Mouse (Mus musculus) monocyte, adult 5-6 weeks (primary cell): ENCODE measurements at regions not wholly inside any gene's neighbourhood (a gene's known extent, or its start where the extent isn't known, plus 50 kb on each side); places are given as distances from the start of the nearest gene placed in this dataset.

Experiments
- ATAC-seq: fragments of 153-309, 156-312 bp; replicated peaks from 2 replicates; pipeline ENCODE4 v1.8.0; 2017; ENCODE audit warnings: mild to moderate bottlenecking; ENCODE audit not compliant: low TSS enrichment, insufficient number of reproducible peaks, severe bottlenecking, poor library complexity, low FRiP score

DNA sequence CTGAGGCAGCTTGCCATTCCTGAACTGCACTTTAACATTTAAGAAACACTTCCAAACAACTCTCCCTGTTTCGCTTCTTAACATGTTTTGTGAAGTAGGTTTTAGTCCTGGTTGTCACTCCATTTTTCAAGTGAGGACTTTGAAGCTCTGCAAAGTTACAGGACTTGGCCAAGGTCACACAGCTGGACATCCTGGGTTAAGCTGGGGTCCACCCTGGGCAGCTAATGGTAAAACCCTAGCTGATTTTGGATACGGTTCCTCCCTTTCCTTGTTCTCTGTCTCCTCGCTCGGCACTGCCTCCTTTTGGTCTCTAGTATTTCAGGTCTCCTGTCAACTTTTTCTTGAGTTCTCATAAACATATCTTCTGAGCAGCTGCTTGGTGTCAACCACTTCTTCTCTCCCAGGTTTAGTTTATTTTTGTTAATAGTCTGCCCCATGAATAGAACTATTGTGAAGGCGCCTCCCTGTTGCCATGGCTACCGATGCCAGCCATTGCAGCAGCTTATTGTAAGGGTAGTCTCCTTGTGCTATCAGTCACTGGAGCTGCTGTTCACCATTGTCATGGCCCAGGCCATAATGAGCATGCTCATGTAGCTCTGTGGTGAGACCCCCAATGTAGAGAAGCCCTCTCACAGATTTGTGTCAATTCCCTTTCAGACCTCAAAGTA, 292.5 kb downstream of the Tmem38b start:
- no peak for ATAC-seq

DNA sequence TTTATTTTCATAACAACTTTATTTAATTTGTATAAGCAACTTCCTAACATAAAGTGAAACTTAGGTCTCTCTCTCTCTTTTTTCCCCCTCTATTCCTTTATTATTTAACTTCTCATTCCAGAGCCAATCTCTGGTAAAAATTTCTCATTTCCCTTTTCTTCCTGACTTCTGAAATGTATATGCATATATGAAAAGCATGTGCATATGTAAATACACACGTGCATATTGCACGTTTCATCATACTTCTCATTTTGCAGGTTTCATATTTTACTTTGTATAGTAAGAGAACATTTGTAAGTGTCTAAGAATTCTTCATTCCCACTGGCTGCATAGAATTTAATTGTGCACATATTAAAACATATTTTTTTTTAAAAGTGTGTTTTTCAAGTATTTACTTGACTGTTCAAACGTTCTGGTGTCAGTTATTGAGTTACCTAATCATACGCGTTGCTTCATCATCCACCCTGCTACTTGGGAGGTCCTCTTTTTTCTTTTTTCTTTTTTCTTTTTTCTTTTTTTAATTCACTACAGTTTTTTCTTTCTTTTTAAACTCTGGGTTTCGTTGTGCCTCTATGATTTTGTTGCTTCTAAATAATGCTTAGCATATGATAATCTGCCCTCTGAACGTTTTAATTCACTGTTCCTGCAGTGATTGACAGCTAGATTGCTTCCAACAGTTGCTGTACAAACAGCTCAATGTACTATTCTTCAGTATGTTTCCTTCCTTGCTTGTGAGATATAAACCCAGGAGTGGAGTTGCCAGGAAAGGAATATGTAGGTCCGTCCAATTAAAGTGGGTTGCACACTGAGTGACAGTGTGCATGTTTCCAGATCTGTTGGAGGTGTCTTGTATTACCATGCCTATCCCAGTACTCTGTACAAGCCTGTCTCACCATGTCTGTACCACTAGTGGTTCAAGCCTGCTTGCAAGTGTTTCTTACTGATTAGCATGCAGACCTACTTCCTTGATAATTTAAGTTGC, 303.2 kb downstream of the Tmem38b start:
- no peak for ATAC-seq

DNA sequence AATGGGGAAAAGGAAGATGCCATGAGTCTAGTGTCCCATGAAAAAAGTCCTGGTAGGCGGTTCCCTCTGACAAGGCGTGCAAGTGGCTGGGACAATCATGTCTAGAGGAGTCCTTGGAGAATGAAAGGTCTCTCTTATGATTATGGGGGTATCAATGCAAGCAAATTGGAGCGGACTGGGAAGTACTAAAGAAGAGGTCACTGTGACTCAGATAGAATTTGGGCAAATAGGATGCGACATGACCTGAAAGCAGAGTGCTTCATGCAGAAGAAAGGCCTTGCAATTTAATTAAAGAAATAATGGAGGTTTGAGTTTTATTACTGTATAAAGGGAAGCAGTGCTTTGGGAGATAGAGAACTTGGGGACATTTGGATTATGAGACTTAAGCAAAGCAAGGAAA, 330.3 kb downstream of the Tmem38b start:
- no peak for ATAC-seq

DNA sequence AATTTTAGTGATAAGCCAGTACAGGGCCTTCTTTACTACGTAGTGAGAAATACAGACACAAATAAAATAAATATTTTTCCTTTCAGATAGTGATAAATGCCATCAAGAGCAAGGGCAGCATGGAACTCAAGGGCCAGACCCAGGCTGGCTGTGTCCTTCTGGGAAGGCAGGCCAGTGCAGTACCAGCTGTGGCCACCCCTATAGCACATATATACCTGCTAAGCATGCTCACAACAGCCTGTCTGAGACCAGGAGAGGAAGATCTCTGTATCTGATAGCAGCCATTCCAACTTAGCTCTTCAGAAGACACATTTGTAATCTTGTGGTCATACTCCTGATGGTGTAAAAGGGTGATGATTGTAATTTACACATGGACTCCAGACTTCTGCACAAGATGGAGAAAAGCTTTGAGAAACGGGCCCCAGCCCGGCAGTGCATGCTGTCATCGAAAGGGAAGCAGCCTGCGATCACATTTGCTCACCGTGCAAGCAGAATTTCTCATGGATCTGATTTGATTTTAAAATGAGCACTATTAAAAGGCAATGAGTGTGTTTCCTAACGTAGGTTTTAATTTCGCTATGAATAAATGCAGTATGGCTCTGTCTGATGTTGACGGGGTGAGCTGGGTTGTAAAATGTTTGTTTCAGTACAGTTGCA, 335.6 kb downstream of the Tmem38b start:
- ATAC-seq: no peak

DNA sequence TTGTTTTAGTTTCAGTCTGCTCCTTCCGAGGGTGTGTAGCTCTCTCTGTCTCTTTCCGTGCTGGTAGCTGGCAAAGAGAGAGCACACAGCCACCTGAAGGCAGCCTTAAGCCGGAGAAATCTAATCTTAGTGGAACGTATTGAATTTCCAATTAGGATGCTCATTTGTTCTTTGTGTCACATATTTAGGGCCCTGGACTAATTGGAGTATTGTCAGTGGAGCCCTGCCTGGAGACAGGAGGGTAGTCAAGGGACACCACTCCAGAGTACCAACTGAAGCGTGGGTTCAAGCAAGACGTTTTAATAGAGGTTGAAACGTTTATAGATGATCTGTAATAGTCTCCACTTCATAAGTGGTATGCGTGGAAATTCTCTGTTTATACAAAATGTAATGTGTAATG, 336.5 kb downstream of the Tmem38b start:
- ATAC-seq: no peak

DNA sequence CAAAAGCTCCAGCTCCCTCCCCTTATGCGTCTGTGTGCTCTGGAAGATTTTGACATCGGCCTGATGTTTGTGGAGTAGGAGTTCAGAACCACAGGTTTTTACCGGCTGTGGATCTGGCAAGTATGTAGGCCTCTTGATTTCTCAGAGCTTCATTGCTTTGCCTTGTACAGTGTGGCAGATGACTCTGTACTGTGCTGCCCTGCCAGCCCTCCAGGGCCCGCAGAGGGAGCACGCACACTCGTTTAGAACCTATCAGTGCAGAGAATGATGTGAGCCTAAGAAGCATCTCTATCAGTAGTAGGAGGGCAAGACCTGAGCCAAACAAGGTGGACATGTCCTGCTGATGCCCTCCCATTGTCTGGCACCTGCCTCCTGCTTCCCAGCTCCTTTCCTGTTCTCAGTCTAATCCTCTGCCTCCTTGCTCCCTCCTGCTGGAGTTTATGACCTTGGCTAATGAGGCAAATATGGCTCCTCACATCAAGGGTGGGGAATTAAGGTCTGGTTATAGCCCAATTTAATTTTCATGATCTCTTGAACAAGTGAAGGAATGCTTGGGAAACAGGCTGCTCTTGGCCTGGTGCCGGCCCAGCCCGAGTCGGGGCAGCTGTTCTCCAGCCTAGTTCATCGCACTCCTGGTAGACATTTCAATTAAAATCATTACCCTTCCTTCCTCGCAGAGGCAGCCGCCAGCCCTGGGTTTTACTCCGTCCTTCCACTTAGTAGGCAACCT, 344.5 kb downstream of the Tmem38b start:
- no peak for ATAC-seq

DNA sequence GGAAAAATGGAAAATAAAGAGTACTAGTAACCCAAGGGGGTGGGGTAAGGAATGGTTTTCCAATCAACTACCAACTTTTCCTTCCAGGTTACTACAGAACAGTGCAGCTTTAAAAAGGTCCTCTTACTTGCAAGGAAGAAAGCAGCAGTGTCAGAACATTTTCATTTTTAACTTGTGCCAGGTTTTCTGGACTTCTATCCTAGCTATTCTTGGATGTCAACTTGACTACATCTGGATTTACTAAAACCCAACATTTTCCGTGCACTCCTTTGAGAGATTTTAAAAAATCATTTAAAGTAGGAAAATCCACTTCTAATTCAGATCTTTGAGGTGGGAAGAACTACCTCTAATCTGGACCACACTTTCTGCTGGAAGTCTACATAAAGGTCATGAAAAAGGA, 358.4 kb downstream of the Tmem38b start:
- ATAC-seq: no peak

DNA sequence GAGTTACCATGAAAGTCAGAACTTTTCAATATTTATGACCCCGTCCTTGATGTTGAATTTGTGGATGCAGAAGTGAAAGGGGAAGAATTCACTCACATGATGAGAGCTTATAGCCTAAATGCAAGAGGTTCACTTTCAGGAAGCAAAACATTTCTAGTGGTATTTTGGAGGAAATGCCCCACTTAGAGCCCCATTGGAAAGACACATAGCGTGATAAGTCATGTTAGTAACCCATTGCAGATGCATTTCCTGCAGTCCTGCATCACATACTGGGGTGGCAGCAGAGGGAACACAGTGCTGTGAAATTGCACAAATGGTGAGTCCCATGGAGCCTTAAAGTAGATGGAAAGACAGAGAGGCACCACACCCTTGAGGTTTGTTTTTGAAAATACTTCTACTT, 369.9 kb downstream of the Tmem38b start:
- no peak for ATAC-seq

DNA sequence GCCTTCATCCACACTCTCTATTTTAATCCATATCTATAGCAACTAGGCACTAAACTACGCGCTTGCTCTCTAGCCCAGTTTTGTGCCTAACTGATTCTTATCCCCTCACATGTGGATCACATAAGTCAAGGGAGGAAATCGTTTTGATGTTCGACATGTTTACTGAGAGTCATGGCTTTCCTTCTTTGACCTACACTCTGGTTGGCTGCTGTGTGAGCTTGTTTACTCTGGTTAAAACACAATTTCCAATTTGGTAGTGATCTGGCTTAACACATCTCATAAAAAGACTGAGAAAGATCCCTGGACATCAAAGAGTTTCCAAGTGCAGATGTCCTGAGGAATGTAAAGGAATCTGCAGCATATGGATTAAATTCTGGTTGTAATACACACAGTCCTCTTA, 376.6 kb downstream of the Tmem38b start:
- no peak for ATAC-seq

DNA sequence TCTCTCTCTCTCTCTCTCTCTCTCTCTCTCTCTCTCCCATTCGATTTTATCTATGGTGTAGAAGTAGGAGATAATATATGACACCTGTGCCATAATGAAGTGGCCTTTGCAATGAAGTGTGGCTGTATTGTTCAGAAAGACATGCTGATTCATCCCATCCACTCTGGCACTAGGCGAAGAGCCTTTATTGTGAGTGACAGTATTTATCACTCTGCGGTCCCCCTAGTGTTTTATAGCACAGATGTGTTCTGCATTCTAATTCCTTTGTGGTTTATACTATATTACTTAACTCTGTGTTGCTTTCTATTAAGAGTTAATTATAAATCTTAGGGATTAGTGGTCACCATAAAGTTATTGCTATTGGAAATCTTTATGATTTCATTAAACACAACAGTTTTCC, 398.7 kb downstream of the Tmem38b start:
- ATAC-seq: no peak
